Mouse (Mus musculus) ES-E14 (cell line): Measurements from ENCODE around the gene Pdlim7. TPM values are rescaled to one million over a fixed set of nuclear protein-coding genes. Genes with fewer than 3 reads are reported as not detected.
A peak's percentile ranks its signal among the peaks of the same experiment; 100 is the strongest.

Experiments
- DNase-seq: peaks from one replicate; pipeline ENCODE4 v3.0.0-alpha.2; 2013; ENCODE audit warnings: low read depth, low spot score
- H3K27ac ChIP-seq: 2 replicates; pipeline ENCODE4 v1.5.1; 2012; ENCODE audit warnings: low read depth, mild to moderate bottlenecking, low read length, moderate library complexity, mixed read lengths; ENCODE audit not compliant: poor library complexity, insufficient read depth, severe bottlenecking
- H3K36me3 ChIP-seq: 2 replicates; pipeline ENCODE4 v1.6.1; 2012; ENCODE audit warnings: mild to moderate bottlenecking, low read length, moderate library complexity, mixed read lengths; ENCODE audit not compliant: control insufficient read depth, poor library complexity, insufficient read depth, severe bottlenecking
- H3K4me1 ChIP-seq, 2 experiments: fragments of 150-350 bp in 1 of 2; sonication (generic) in 1 of 2; 2 replicates each; pipeline ENCODE4 v1.6.1; 2012; ENCODE audit warnings: low read length in 2 of 2, mild to moderate bottlenecking in 1 of 2, mixed read lengths in 1 of 2; ENCODE audit not compliant: control insufficient read depth in 2 of 2, insufficient read depth in 2 of 2, poor library complexity in 1 of 2
- H3K4me3 ChIP-seq, 2 experiments: fragments of 150-350 bp in 1 of 2; sonication (generic) in 1 of 2; 2 replicates each; pipeline ENCODE4 v1.5.1; 2012; ENCODE audit warnings: low read length in 2 of 2, low read depth in 1 of 2, mild to moderate bottlenecking in 1 of 2, mixed read lengths in 1 of 2; ENCODE audit not compliant: insufficient read depth in 1 of 2, poor library complexity in 1 of 2, severe bottlenecking in 1 of 2
- H3K9ac ChIP-seq: 2 replicates; pipeline ENCODE4 v1.6.1; 2012; ENCODE audit warnings: low read depth, mild to moderate bottlenecking, low read length, mixed read lengths; ENCODE audit not compliant: poor library complexity, insufficient read depth, severe bottlenecking
- H3K9me3 ChIP-seq: fragments of 150-350 bp; sonication (generic); 2 replicates; pipeline ENCODE4 v1.6.1; 2012; ENCODE audit warnings: low read depth, mild to moderate bottlenecking, low read length; ENCODE audit not compliant: control insufficient read depth, insufficient read depth
- CHD2 ChIP-seq: IDR thresholded peaks from 2 replicates; pipeline ENCODE4 v1.6.1; 2014; ENCODE audit warnings: mild to moderate bottlenecking, low read depth, low read length, inconsistent platforms
- HCFC1 ChIP-seq: IDR thresholded peaks from 2 replicates; pipeline ENCODE4 v1.6.1; 2012; ENCODE audit warnings: low read length, inconsistent platforms, borderline replicate concordance; ENCODE audit not compliant: insufficient read depth
- MAFK ChIP-seq: IDR thresholded peaks from 2 replicates; pipeline ENCODE4 v1.6.1; 2014; ENCODE audit warnings: mild to moderate bottlenecking, low read depth, low read length, inconsistent platforms; ENCODE audit not compliant: insufficient read depth
- ZC3H11A ChIP-seq: IDR thresholded peaks from 2 replicates; pipeline ENCODE4 v1.6.1; 2012; ENCODE audit warnings: low read depth, mild to moderate bottlenecking, inconsistent platforms, low read length, borderline replicate concordance
- ZNF384 ChIP-seq: IDR thresholded peaks from 2 replicates; pipeline ENCODE4 v1.6.1; 2012; ENCODE audit warnings: low read depth, low read length, inconsistent platforms
- in situ Hi-C, 2 experiments: fragments of 600-800 bp; cut with MboI; formaldehyde crosslinking; loops; one replicate each; pipeline ENCODE4 v1.15.1; 2025; ENCODE audit warnings: low sequenced_read_pairs in 2 of 2, inconsistent platforms in 1 of 2; ENCODE audit not compliant: unreplicated experiment in 2 of 2
- total RNA-seq: library from RNA; depleted of rRNA; stranded (reverse); fragments of 300-350 nt; gene quantifications from 2 replicates; pipeline ENCODE4 v1.2.3, GENCODE M21; 2012

Pdlim7 gene
- total RNA-seq, 1 experiment = 58.2 TPM

- Histone ChIP-seq H3K4me3 (no peak overlapping the region), H3K27ac (no peak overlapping the region)
Measured at GRCm38 (mm10) chr13:55473961-55474360, 39.5 kb downstream of the Pdlim7 start.

DNA sequence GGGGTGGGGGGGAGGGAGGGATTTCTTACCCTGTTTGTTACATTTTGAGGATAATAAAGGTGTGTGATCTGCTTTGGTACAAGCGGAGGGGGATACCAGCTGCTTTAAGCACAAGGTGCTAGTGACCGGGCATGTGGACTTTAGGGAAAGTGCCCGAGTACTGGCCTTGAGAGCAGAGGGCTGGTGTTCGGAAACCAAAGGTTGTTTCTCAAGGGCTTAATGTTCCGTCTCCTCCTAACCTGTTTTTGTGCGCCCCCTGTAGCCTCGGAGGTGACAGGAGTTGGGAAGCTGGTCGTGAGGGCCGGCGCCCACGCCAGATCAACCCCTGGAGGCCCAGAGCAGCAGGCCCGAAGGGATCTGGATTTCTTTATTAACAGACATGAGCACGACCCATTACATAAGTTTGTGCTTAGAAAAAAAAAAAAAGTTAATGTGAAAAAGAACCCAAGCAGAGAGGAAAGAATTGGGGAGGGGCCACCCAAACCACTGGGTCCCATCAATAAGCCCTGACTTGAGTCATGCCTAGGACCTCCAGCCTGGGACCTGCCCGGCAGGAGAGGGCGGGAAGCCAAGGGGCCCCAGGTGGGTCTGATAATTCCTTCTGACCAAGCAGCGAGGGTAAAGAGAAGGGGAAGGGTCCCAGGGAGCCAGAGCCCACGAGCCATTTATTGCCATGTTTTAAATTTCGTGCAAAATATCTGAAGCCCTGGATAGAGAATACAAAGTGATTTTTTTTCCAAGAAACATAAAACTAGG lies 40.2 kb downstream of the Pdlim7 start:
- DNase-seq = no peak
- Histone ChIP-seq H3K9ac (peak overlapping the region; percentile 30; the same call in 1 of the 2 replicates), H3K4me1 (peaks cover 0 to 3% of the 10 kb centered on the region in 2 experiments; a peak in 2 of 4 replicates), H3K4me3 (peak overlapping the region; percentile 67 to 73), H3K36me3 (peaks cover 6% of the 10 kb centered on the region; the same call in 1 of the 2 replicates), H3K27ac (no peak overlapping the region), H3K9me3 (no peaks in the 10 kb centered on the region)
- TF ChIP-seq ZC3H11A (no peak), HCFC1 (no peak), ZNF384 (no peak), CHD2 (no peak), MAFK (no peak)
- in situ Hi-C loops = no loop called here

More at GRCm38 (mm10) chr13:55473961-55474360, 39.5 kb downstream of the Pdlim7 start:
- TF ChIP-seq ZNF384 (0 out of 2 replicates have a peak, but pooled peaks have one; percentile 31), MAFK (no peak), ZC3H11A (no peak), HCFC1 (no peak), CHD2 (no peak)
- no peak for DNase-seq
- Histone ChIP-seq H3K9ac (no peak overlapping the region), H3K36me3 (peaks cover 6% of the 10 kb centered on the region; the same call in 1 of the 2 replicates), H3K9me3 (no peaks in the 10 kb centered on the region), H3K4me1 (peaks cover 0 to 3% of the 10 kb centered on the region in 2 experiments; a peak in 2 of 4 replicates)
- in situ Hi-C loops = no loop called here

- H3K9me3 ChIP-seq = no peaks in the 10 kb centered on the region
- H3K36me3 ChIP-seq = peaks cover 6% of the 10 kb centered on the region; the same call in 1 of the 2 replicates
- in situ Hi-C loops = no loop called here
- H3K9ac ChIP-seq = peak overlapping the region; percentile 78
- peaks cover 0 to 3% of the 10 kb centered on the region in 2 experiments; a peak in 2 of 4 replicates for H3K4me1 ChIP-seq
- no peak for DNase-seq
- H3K4me3 ChIP-seq = peak overlapping the region; percentile 67 to 73
- no peak for TF ChIP-seq CHD2
- no peak for TF ChIP-seq MAFK
- 0 out of 2 replicates have a peak, but pooled peaks have one; percentile 16 for TF ChIP-seq HCFC1
- no peak overlapping the region for H3K27ac ChIP-seq
Measured at GRCm38 (mm10) chr13:55472132-55473022, 41.1 kb downstream of the Pdlim7 start.

GRCm38 (mm10) chr13:55471819-55472131 lies 41.7 kb downstream of the Pdlim7 start:
- no peak for TF ChIP-seq CHD2
- no peak for TF ChIP-seq MAFK
- no peak for TF ChIP-seq HCFC1
- TF ChIP-seq ZNF384 = no peak
- no peak for TF ChIP-seq ZC3H11A
- H3K4me1 ChIP-seq = peaks cover 0 to 3% of the 10 kb centered on the region in 2 experiments; a peak in 2 of 4 replicates
- no peak overlapping the region for H3K27ac ChIP-seq
- no peaks in the 10 kb centered on the region for H3K9me3 ChIP-seq
- peak overlapping the region; percentile 67 to 73 for H3K4me3 ChIP-seq
- H3K9ac ChIP-seq = peak overlapping the region; percentile 78
- no peak for DNase-seq
- H3K36me3 ChIP-seq = peaks cover 6% of the 10 kb centered on the region; the same call in 1 of the 2 replicates
- in situ Hi-C loops = no loop called here
